Mouse (Mus musculus) megakaryocyte-erythroid progenitor cell, adult 5-6 weeks (primary cell): ENCODE results near the gene Tent5a. TPM values are rescaled to one million over a fixed set of nuclear protein-coding genes. Genes with fewer than 3 reads are reported as not detected.
A peak's percentile ranks its signal among the peaks of the same experiment; 100 is the strongest.

ENCODE experiments used
- ATAC-seq: replicated peaks from 2 replicates; pipeline ENCODE4 v1.8.0; 2016; ENCODE audit warnings: mild to moderate bottlenecking, inconsistent platforms; ENCODE audit not compliant: severe bottlenecking, poor library complexity, low FRiP score, low TSS enrichment
- total RNA-seq, 2 experiments: library from RNA; stranded (forward) in 1 of 2; stranded (reverse) in 1 of 2; fragments of 200-1000, 215-1000 nt in 1 of 2; fragments of >200 nt in 1 of 2; fragmentation: Nextera tagmentation in 1 of 2; gene quantifications; 2 replicates each; pipeline ENCODE4 v1.2.3; 2014 to 2017

The Tent5a gene
- total RNA-seq (2014; fragmentation: Nextera tagmentation) (26.0 and 27.2 TPM in 2 replicates), total RNA-seq (2017) (26.6 and 33.7 TPM in 2 replicates)

- peak; percentile 79 for ATAC-seq
Observed at GRCm38 (mm10) chr9:85327242-85328211, at the start of gene Tent5a. TSS of gene Tent5a (minus strand) at chr9:85327348.

GRCm38 (mm10) chr9:85376643-85377307, 49.6 kb upstream of the Tent5a start:
- no peak for ATAC-seq

GRCm38 (mm10) chr9:85375152-85375551, 48.0 kb upstream of the Tent5a start:
- ATAC-seq, result no peak

- no peak for ATAC-seq
Observed at GRCm38 (mm10) chr9:85372034-85372433, 44.9 kb upstream of the Tent5a start.

- no peak for ATAC-seq
Observed at GRCm38 (mm10) chr9:85369512-85369911, 42.4 kb upstream of the Tent5a start.

GRCm38 (mm10) chr9:85357154-85357860, 30.2 kb upstream of the Tent5a start:
- ATAC-seq, result peak; percentile 72; the same call in 1 of the 2 replicates

GRCm38 (mm10) chr9:85355559-85355958, 28.4 kb upstream of the Tent5a start:
- ATAC-seq, result no peak

GRCm38 (mm10) chr9:85347823-85348523, 20.8 kb upstream of the Tent5a start:
- ATAC-seq, result no peak

- peak; percentile 38; the same call in 1 of the 2 replicates for ATAC-seq
Observed at GRCm38 (mm10) chr9:85342892-85343785, 16.0 kb upstream of the Tent5a start.

- peak; percentile 94 for ATAC-seq
Observed at GRCm38 (mm10) chr9:85340303-85340702, 13.2 kb upstream of the Tent5a start.

GRCm38 (mm10) chr9:85336046-85336445, 8.9 kb upstream of the Tent5a start:
- no peak for ATAC-seq

GRCm38 (mm10) chr9:85331521-85331920, 4.4 kb upstream of the Tent5a start:
- ATAC-seq, result no peak

GRCm38 (mm10) chr9:85328259-85328658, 1.1 kb upstream of the Tent5a start:
- peak; percentile 53 for ATAC-seq

GRCm38 (mm10) chr9:85326292-85327241, 581 bp downstream of the Tent5a start:
- ATAC-seq, result peak; percentile 26

GRCm38 (mm10) chr9:85325201-85325868, 1.8 kb downstream of the Tent5a start:
- peak; percentile 52 for ATAC-seq

GRCm38 (mm10) chr9:85324158-85324875, 2.8 kb downstream of the Tent5a start:
- no peak for ATAC-seq
